Mouse (Mus musculus) heart, embryonic 13.5 days (tissue): ENCODE measurements around the gene Eif2ak3. TPM values are rescaled to one million over a fixed set of nuclear protein-coding genes. Genes with fewer than 3 reads are reported as not detected.

Source experiments
- polyA plus RNA-seq: library from polyadenylated mRNA; unstranded; fragments of >200 nt; fragmentation: Nextera tagmentation; extraction: Ambion mirVana; gene quantifications from 2 replicates; pipeline ENCODE4 v1.2.1, GENCODE M21; 2015

The Eif2ak3 gene
- polyA plus RNA-seq, 1 experiment from 2014 or later, result 6.0 TPM

Other genes starting within 250 kb of the Eif2ak3 start
- gene Rpia, start 52.3 kb upstream of the Eif2ak3 start, polyA plus RNA-seq, result 1.0 and 1.1 TPM in 2 replicates
- gene Tex37, start 74.4 kb downstream of the Eif2ak3 start, polyA plus RNA-seq, result not detected in 2 replicates
- gene Foxi3, start 112.0 kb downstream of the Eif2ak3 start, polyA plus RNA-seq, result not detected in 2 replicates